Mouse (Mus musculus) thymus, adult 2 months (tissue): ENCODE data around the gene Gnb1.

ENCODE experiments used
- CTCF ChIP-seq: fragments of 200-500 bp; IDR thresholded peaks from 2 replicates; pipeline ENCODE4 v1.5.1; 2012; ENCODE audit warnings: mild to moderate bottlenecking, control low read depth, low read length, moderate library complexity, borderline replicate concordance; ENCODE audit not compliant: control insufficient read depth, poor library complexity, insufficient read depth; ENCODE audit errors: extremely low read depth
- POLR2A ChIP-seq: fragments of 200-500 bp; IDR thresholded peaks from 2 replicates; pipeline ENCODE4 v1.6.1; 2012; ENCODE audit warnings: mild to moderate bottlenecking, low read length, control low read depth, moderate library complexity; ENCODE audit not compliant: control insufficient read depth, poor library complexity, insufficient read depth; ENCODE audit errors: extremely low read depth

GRCm38 (mm10) chr4:155577741-155578140 is 86.6 kb downstream of the Gnb1 start:
- no peak for TF ChIP-seq CTCF
- TF ChIP-seq POLR2A, result no peak
